Mouse (Mus musculus) olfactory bulb, adult 2 months (tissue): ENCODE measurements around the gene Gstm2. TPM values are rescaled to one million over a fixed set of nuclear protein-coding genes. Genes with fewer than 3 reads are reported as not detected.

ENCODE experiments used
- H3K27ac ChIP-seq: fragments of 200-500 bp; 2 replicates; pipeline ENCODE4 v1.5.1; 2012; ENCODE audit warnings: low read depth, low read length; ENCODE audit not compliant: insufficient read depth
- H3K4me1 ChIP-seq: fragments of 200-500 bp; 2 replicates; pipeline ENCODE4 v1.6.1; 2012; ENCODE audit warnings: low read length; ENCODE audit not compliant: control insufficient read depth, insufficient read depth
- H3K4me3 ChIP-seq: fragments of 200-500 bp; 2 replicates; pipeline ENCODE4 v1.5.1; 2012; ENCODE audit warnings: mild to moderate bottlenecking, low read depth, low read length, moderate library complexity; ENCODE audit not compliant: insufficient read depth
- CTCF ChIP-seq: fragments of 200-500 bp; IDR thresholded peaks from 2 replicates; pipeline ENCODE4 v1.5.1; 2012; ENCODE audit warnings: low read depth, mild to moderate bottlenecking, low read length, moderate library complexity; ENCODE audit not compliant: insufficient read depth
- POLR2A ChIP-seq: fragments of 200-500 bp; IDR thresholded peaks from 2 replicates; pipeline ENCODE4 v1.6.1; 2012; ENCODE audit warnings: mild to moderate bottlenecking, low read depth, low read length, moderate library complexity; ENCODE audit not compliant: insufficient read depth
- WGBS: fragments of 180-500 bp; shearing (Covaris S2); methylation state at CpG from one replicate; pipeline ENCODE4 v1.1.7; 2018; 5-methylcytosine and 5-hydroxymethylcytosine counted together
- polyA plus RNA-seq: library from polyadenylated mRNA; stranded (reverse); fragments of >200 nt; gene quantifications from 2 replicates; pipeline ENCODE4 v1.2.4, GENCODE M21; 2012; ENCODE audit warnings: low replicate concordance; ENCODE audit not compliant: missing spikeins, insufficient read depth, insufficient read length

Gstm2 gene
- polyA plus RNA-seq, 1 experiment = not detected

- H3K4me3 ChIP-seq = no peak overlapping the region
- peaks cover 36% of the 10 kb centered on the region for H3K4me1 ChIP-seq
- H3K27ac ChIP-seq = peak overlapping the region; percentile 46; the same call in 1 of the 2 replicates
- TF ChIP-seq CTCF (no peak), POLR2A (no peak)
- 46% methylated on average over 3 of the region's 3 CpGs for WGBS
Measured at GRCm38 (mm10) chr3:107935268-107935667, 51.0 kb downstream of the Gstm2 start.

GRCm38 (mm10) chr3:107932128-107932527 is 54.1 kb downstream of the Gstm2 start:
- H3K4me1 ChIP-seq = peaks cover 46% of the 10 kb centered on the region
- H3K4me3 ChIP-seq = no peak overlapping the region
- no peak for TF ChIP-seq CTCF
- TF ChIP-seq POLR2A = no peak
- 65% methylated on average over 6 of the region's 6 CpGs for WGBS
- H3K27ac ChIP-seq = peak overlapping the region; percentile 53

Other genes with a start within 250 kb of the Gstm2 start
- gene Csf1, start 226.0 kb downstream of the Gstm2 start, polyA plus RNA-seq = not detected in 2 replicates
- not detected in 2 replicates for gene Eps8l3, start 109.2 kb downstream of the Gstm2 start, polyA plus RNA-seq
- not detected in 2 replicates for gene Gstm5, start 90.6 kb downstream of the Gstm2 start, polyA plus RNA-seq
- gene Gstm7, start 54.6 kb downstream of the Gstm2 start, polyA plus RNA-seq = not detected in 2 replicates
- gene Gstm6, start 42.7 kb downstream of the Gstm2 start, polyA plus RNA-seq = not detected in 2 replicates
- gene Gstm3, start 17.2 kb downstream of the Gstm2 start, polyA plus RNA-seq = not detected in 2 replicates
- gene Gstm1, start 31.5 kb upstream of the Gstm2 start, polyA plus RNA-seq = not detected in 2 replicates
- gene Gstm4, start 58.4 kb upstream of the Gstm2 start, polyA plus RNA-seq = not detected in 2 replicates
- not detected in 2 replicates for gene Ampd2, start 100.2 kb upstream of the Gstm2 start, polyA plus RNA-seq
- not detected in 2 replicates for gene Gnat2, start 106.3 kb upstream of the Gstm2 start, polyA plus RNA-seq
- gene Gnai3, start 159.7 kb upstream of the Gstm2 start, polyA plus RNA-seq = not detected in 2 replicates
- gene Gpr61, start 168.4 kb upstream of the Gstm2 start, polyA plus RNA-seq = not detected in 2 replicates
- 177 and 487 TPM in 2 replicates for gene Amigo1, start 199.9 kb upstream of the Gstm2 start, polyA plus RNA-seq
- gene Cyb561d1, start 214.8 kb upstream of the Gstm2 start, polyA plus RNA-seq = not detected in 2 replicates
- not detected in 2 replicates for gene Atxn7l2, start 224.5 kb upstream of the Gstm2 start, polyA plus RNA-seq
- gene Sypl2, start 240.2 kb upstream of the Gstm2 start, polyA plus RNA-seq = not detected in 2 replicates